Mouse (Mus musculus): ENCODE results near the gene Cysrt1. TPM values are rescaled to one million over a fixed set of nuclear protein-coding genes. Genes with fewer than 3 reads are reported as not detected.

Gene Cysrt1
- total RNA-seq, 1 experiment from 2014 or later, result not detected

DNA sequence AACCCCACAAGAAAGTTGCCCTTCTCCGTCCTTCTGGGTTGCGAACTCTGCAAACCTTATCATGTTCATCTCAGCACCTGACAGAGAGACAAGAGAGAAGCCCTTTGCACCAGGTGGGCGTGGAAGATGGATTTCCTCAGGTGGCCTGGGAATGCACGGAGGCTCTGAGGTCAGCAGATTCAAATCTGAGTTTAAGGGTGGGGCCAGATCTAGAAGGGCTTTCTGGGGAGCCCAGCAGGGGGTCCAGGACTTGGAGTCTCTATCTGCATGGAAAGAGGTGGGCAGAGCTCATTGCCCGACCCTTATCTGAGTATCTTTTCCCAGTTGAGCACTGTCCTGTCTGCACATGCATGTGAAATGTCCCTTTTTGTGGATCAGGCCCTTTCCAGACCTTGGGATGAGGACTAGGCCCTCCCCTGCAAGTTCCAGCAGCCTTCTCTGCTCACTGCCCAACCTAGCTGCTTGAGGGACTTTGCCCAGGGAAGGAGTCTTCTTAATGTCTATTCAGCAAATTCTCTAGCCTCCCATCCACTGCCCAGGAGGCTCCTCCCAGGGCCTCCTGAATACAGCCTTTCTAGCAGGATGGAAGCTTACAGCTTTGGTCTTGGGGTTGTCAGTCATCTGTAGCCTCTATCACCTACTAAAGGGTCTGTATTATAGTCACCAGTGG, 7.6 kb downstream of the Cysrt1 start:
- no peak for DNase-seq

DNA sequence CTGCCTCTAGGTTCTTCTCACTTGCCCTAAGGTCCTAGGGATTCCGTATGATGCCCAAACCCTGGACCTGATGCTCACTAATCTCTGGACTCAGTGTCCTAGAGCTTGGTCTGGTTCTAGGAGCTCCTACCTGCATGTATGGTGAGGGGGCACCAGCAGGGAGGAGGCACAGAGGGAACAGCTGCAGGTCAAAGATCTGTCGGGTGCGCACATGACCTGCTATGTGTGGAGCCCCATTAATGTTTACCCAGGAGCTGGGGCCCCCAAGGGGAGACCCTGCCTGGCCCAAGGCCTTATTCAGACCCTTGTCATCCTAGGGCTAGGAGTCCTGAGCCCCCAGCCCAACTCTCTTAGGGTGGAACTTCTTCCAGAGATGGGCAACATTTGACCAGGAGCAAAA, 8.2 kb downstream of the Cysrt1 start, which contains the start of gene Slc34a3:
Slc34a3 (minus strand) TSS at position 315 of the 400 bp plus-strand sequence.
- DNase-seq, result no peak

DNA sequence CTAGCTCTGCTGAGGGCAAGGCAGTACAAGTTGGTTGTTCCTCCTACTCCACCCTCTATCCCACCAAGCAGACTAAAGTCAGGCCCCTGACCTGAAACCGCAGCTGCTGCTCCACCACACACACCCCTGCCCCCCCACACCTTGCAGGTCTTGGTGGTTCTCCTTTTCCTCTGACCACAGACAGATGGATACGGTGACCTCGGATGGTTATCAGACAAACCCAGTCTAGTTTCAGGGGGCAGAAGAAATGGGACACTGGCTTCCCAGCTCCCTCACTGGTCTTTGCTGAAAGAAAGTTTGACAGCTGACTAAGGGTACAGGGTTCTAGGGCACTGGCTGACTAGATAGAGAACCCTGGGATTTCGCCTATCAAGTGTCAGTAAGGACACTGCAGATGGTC, 8.8 kb downstream of the Cysrt1 start:
- DNase-seq, result no peak

DNA sequence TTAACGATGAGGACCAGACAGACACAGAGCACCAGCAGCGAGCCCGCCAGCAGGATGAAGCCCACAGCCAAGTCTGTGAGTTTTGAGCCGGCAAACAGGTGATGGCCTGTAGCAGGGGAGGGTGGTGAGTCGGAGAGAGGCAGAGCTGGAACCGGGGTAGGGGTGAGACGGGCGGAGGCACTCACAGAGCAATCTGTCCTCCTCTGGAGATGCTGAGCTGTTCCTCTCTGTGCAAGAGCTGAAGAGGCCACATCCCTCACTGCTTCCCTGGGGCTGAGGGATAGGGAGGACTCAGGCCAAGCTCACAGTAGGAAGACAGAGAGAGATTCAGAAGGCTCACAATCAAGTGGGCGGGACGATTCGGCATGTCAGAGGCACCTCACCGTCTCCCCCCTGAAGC, 11.2 kb downstream of the Cysrt1 start:
- DNase-seq, result no peak

DNA sequence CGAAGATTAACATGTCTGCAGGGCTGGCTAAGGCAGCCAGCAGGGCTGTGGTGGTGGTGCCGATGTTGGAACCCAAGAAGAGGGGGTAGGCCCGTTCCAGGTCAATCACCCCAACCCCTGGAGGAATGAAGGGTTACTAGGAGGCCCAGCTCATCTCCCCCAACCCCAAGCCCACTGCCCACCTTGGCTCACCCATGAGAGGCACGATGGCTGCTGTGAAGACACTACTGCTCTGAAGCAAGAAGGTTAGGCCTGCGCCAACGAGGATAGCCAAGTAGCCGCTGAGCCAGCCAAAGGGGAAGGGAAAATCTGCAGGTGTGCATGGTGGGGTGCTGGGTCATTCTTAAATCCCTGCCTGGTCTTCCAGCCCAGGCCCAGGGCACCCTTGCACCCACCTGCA, 11.7 kb downstream of the Cysrt1 start:
- DNase-seq, result no peak

DNA sequence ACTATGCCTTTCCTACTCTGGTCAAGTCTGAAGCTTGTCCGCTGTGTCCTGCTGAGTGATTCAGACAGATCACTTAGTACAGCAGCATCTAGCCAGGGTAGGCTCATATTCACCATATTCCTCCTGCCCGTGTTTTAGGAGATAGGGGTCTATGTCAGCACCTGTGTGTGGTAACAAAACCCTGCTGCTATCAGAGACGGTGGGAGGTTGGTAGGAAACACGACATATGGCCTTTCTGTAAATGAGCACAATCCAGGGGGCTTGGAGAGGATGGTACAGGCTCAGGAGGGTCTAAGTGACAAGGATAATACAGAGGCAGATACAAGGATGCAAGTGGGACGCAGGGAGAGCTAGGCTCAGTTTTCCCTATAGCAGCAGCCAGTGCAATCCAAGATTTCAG, 12.7 kb downstream of the Cysrt1 start:
- DNase-seq, result no peak

DNA sequence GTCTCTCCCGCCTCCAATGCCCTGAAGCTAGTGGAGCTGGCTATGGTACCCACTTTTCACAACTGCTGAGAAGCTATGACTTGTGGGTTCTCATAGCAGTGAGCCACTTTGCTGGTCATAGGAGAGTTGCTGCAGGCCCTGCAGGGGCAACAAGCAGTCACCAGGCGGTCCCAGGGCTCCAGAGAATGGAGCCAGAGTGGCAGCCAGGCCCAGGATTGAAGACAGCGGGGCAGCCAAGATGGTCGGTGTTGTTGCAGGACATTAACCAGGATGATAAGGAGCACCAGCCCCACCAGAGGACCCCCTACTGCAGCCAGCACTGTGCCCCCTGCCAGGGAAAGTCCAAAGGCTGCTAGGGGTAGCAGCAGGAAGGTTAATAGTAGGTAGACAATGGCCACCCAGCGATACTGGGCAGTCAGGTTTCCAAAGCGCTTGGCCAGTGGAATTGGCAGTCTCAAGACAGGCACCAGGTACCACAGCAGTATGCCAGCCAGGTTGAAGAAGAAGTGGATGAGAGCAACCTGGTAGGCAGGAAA, 13.2 kb downstream of the Cysrt1 start:
- no peak for DNase-seq

DNA sequence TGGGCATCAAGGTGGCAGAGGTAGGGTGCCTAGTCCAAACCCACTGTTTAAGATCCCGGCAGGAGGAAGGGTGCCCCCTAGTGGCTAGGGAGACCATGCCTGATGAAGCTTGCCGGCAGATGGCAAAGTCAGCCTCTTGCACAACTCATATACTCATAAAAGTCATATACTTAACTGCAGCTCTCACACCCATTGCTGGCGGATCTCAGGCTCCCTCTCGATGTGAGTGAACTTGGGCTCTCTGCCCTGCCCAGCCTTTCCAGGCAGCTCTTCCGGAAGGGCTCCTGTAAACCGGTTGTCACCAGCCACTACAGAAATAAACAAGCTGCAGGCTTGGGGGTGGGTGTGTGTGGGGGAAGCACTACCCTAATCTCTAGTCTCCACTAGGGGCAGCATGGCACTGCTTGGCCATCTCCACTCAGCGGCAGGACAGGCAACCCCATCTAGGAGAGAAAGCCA, 13.8 kb downstream of the Cysrt1 start:
- DNase-seq, result peak; percentile 83

DNA sequence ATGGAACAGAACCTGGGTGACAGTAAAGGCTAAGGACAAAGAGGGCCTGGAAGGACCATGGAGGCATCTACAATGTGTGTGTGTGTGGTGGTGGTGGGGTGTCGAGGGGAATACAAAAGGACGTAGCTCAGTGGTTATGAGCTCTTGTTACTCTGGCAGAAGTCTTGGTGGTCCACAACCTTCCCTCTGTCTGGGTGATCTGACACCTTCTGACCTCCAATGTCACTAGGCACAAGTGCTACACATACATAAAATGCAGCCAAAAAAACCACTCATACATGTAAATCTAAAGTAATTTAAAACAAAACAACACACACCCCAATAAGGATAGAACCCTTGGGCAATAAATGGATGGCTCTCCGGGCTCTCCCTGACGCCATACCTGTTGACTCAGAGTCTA, 14.8 kb downstream of the Cysrt1 start:
- DNase-seq, result no peak

DNA sequence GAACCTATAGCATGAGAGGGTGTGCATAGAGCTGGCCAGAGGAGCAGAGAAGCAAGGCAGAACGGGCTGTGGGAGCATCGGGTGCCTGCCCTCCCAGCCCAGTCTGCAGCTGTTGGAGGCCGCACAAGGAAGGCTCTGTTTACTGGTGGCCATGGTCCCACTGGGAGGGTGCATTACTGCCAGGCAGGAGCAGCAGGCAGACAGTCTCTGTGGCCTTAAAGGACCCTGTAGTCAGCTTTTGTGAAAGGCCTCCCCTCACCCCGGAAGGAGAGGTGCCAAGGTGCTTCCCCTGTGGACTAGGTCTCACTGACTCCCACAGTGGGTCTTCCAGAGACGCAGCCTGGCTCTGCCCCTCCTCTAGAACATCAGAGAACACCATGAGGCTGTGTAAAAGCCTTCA, 15.4 kb downstream of the Cysrt1 start:
- no peak for DNase-seq

DNA sequence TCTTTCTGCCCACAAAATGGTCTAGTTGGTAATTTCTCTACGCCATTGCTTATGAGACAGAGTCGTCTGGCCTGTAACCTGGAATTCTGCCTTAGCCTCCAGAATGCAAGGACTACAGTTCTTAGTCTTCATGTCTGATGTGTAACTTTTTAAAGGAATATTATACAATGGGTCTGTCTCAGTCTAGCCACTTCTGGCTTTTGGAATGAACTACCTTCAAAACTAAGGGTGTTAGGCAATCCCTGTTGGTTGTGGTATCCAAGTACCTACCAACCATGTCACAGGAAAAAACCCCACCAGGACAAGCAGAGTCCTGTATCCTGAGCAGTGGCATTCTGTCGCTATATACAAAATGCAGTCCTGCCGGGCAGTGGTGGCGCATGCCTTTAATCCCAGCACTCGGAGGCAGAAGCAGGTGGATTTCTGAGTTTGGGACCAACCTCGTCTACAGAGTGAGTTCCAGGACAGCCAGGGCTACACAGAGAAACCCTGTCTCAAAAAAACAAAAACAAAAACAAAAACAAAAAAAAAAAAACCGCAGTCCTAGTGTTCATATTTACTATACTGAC, 16.4 kb downstream of the Cysrt1 start:
- DNase-seq, result no peak

DNA sequence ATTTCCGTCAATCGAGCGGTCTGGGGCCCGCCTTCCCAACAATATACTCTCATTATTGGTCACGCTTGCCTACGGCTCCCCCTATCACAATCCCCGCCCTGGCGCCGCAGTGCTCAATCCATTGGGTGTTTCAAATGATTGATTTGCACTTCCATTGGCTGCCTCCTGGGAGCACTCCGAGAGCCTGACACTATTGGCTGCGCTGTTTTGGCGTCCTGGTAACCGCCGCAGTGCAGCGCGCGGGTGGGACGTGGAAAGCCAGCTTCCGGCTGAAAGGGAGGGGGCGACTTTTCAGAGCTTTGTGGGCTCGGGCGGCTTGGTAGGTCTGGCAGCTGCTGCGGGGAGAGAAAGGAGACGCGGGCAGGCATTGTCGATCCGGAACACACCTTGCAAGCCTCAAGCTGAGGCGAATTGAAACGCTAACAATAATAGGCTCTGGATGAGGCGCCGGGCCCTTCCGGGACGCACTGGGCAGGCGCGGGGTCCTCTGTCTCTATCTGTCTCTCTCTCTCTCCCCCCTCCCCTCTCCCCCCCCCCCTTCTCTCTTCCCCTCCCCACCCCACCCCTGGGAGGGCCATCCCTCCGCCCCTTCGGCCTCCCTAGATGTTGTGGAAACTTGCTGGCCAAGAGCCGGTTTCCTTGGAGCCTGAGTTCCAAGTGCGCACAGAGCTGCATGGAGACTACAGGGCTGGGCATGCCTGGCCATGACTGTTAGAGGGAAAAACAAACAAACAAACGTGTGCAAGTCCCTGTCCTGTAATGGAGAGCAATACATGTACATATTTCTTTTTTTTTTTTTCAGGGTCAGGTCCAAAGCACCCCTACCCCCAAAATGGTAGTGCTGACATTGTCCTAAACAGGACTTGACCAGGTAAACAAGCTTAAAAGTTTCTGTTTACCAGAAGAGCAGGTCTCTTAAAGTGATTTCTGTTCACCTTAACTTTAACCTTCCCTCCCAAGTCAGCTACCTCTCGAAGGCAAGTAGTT, 17.2 kb downstream of the Cysrt1 start:
- DNase-seq, result peak; percentile 95

DNA sequence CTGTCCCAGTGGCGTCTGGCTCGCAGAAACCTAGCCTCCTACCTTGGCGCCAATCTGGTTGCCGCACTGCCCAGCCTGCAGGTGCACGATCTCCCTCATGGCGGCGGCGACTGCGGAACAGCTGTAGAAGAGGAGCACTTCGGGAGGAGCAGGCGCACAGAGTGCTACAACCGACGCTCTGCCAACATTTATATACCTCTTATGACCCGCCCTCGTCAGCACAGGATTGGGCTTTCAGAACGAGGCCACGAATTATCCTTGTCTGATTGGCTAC, 17.8 kb downstream of the Cysrt1 start, which contains the start of gene Tubb4b:
Tubb4b (minus strand) TSS at position 211 of the 274 bp plus-strand sequence.
- no peak for DNase-seq

DNA sequence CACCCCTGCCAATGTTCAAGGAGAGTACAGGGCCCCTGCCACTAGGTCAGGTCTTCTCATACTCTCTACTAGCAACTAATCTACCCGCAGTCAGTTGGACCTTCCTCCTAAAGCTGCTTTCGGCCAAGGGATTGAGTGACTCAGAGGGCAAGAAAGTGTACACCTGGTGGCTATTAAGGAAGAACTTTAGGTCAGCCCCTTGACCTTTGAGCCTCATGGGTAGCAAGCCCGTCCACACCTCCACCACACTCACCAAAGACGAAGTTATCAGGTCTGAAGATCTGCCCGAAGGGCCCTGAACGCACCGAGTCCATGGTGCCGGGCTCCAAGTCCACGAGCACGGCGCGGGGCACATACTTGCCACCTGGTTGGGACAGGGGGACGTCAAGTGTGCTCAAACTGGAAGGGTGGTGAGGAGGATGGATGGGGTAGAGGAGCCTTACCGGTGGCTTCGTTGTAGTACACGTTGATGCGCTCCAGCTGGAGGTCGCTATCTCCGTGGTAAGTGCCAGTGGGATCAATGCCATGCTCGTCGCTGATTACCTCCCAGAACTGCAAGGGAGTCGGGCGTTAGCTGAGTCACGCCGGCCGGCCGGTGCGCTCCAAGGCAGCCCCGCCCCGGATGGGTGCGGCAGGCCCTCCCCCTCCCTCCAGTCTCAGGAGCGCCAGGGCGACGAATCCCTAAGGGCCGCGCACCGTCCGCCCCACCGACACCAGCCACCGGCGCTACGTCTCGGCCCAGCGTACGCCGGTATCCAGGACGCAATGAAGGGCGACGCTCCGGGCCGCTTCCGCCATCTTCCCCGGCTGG, 18.4 kb downstream of the Cysrt1 start:
- DNase-seq, result peak; percentile 91

DNA sequence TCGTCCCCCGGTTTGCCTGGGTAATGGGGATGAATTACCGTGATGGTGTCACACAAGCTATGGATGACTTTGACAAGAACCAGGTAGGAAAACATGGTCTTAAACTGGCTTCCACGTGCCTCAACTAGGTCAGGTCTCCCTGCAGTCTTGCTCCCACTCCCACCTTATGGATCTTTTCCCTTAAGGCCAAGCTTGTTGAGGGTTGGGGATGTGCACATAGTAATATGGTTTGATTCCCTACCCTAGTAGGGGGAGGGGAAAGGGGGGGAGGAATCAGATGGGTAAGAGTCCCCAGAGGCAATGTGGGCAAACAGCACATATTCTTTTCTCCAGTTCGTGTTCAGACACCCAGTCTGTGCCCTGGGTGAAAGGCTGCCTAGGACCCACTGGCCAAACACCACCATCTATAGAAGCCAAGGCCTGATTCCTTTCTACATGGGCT, 20.9 kb downstream of the Cysrt1 start:
- DNase-seq, result no peak

DNA sequence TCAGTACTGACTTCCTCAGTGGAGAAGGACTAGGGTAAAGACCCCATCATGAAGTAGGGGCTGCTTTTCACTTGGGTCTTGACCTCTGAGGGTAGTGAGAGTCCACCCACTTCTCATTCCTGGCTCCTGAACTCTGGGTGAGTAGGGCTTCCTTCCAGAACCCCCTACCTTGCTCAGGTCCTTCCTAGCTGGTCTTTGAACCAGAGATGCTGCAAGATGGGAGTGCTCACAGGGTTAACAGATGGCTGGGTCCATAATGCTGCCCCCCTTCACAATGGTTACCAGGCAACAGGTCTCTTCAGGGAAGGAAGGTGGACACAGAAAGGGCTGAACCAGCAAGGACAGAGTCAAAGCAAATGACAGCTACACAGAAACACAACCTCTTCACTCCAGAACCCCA, 23.8 kb downstream of the Cysrt1 start, which contains the start of gene Fam166a:
Fam166a (plus strand) TSS at position 301 of the 400 bp plus-strand sequence.
- DNase-seq, result no peak

DNA sequence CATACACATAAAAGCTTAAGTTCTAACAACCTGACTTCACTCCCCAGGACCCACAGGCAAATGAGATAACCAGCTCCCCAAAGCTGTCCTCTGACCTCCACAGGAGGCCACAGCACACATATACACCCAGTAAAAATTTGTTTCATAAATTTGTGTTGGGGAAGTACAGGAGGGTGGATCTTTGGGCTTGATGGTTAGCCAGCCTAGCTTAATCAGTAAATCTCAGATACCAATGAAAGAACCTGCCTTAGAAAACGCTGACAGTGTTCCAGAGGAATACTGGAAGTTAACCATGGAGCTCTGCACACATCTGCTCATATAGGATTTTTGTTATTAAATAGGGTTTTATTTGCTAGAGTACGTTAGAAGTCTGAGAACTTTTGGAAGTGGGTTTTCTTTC, 24.6 kb downstream of the Cysrt1 start:
- DNase-seq, result no peak

DNA sequence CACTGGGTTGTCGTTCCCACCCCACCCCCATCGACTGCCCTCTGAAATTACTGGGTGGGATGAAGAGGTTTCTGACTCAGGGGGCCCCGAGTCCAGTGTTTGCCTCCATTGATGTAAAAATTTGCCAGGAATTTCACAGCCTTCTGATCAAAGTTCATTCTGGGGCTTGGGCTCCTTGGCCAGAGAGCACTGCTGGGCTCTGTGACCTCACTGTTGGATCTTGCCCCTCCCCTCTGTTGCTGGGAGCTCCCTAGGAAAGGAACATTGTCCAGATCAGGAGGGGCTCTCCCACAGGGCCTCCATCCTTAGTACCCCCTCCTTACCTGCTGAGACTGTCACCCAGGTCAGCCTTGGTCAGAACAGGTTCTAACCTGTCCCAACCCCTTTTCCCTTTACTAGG, 27.8 kb downstream of the Cysrt1 start, which contains the start of gene Stpg3:
Stpg3 (minus strand) TSS at position 194 of the 400 bp plus-strand sequence.
- DNase-seq, result no peak

DNA sequence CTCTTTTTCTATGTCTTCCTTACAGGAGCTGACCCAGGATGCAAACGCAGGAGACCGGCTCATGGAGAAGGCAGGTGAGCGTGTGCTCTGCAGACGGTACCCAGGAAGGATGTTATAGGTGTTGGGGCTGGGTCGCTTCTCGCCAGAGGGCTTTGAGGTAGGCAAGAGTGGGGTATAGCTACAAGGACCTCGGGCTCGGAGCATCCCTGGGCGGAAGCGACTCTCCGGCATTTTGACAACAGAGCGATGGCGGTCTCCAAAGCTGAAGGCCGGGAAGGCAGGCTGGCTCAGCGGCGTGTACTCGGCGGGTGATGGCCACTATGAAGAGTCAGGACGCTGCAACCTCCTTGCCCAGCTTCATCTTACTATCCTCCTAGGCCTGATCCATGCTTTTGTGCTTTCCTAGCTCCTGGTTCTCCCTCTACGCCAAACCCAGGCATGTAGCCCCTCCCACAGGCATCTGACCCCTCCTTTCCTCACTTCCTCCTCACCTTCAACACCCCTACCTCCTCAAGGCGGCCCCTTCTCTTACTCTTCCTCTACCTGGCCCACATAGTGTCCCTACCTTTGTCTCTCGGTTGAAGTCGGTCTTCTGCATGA, 28.9 kb downstream of the Cysrt1 start:
- no peak for DNase-seq

DNA sequence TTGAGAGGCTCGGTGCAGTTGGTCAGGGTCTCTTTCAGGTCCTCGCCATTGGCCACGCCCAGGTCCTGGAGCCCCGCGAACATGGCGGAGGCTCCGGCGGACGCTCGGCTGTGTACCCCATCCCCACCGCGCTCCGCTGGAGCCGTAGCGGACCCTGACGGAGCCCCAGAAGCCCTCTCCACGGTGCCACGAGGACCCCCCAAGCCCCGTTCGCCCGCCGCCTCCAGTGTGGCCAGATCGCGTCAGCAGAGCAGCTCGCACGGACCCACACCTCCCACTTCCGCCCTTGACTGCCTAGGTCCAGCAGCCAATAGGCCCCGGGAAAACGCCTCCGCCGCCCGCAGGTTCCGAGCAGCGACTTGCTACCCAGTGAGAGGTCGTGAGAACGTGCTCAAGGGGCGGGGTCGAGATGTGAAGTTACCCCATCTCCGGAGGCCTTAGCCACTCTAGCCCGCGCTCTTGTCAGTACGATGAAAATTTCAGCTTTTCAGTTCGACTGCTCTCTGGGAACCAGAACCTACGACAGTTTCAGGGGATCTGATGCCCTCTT, 31.1 kb downstream of the Cysrt1 start, which contains the start of gene Nelfb:
Nelfb (minus strand) TSS at position 369 of the 550 bp plus-strand sequence.
- peak; percentile 88 for DNase-seq

DNA sequence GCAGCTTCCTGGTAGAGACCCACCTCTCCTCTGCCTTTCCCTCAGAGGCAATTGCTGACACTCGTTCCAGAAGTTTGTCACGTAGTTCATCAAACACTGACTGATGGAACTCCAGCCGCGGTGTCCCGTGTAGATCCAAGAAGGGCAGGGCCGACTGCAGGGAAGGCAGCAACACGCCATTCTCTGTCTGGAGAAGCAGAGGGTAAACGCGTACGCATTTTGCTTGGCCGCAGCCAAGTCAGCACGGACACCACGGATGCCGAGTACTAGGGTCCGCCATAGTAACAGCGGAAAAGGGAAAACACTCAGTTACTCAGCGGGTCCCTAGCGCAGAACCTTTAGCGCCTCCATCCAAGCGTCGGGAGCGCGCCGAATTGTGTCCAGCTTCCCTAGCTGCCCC, 31.6 kb downstream of the Cysrt1 start:
- no peak for DNase-seq
